ENCODE assay signal across 7 mouse cellular contexts in genomic region chr7:143978741-143979371, GRCm38 (mm10). TPM values are rescaled to one million over a fixed set of nuclear protein-coding genes. Genes with fewer than 3 reads are reported as not detected.
DNase-seq lines count a peak whose midpoint lies in the region; ATAC-seq and TF ChIP-seq lines count a peak whose summit lies in the region.

No protein-coding gene starts in this region.

- no peak overlapping the region for H3K4me3 ChIP-seq in myocyte
- peak overlapping the region; percentile 51 for H3K4me3 ChIP-seq in stomach, embryonic 15.5 days (replicated peaks)

- no peaks in the 10 kb centered on the region for H3K79me2 ChIP-seq in myocyte (ENCODE audit: control insufficient read depth, insufficient read depth)

- DNase-seq in adrenal gland, postnatal 10 days = peak; percentile 83
- DNase-seq in embryo, embryonic 10.5 days (ENCODE audit: low spot score) = peak; percentile 84
- DNase-seq in gastrocnemius, postnatal 4 days (ENCODE audit: low spot score in 2 of 2) = peak; percentile 44 to 60
- DNase-seq in kidney, adult 9 months = peak; percentile 87
- peak; percentile 66 for DNase-seq in liver

- H3K9me3 ChIP-seq in stomach, embryonic 15.5 days = no peaks in the 10 kb centered on the region

- H3K27me3 ChIP-seq in myocyte (ENCODE audit: control insufficient read depth, insufficient read depth, insufficient read length) = peaks cover 26% of the 10 kb centered on the region
- H3K27me3 ChIP-seq in stomach, embryonic 15.5 days (replicated peaks) = peaks cover 43% of the 10 kb centered on the region

- no peaks in the 10 kb centered on the region for H3K36me3 ChIP-seq in myocyte (ENCODE audit: control insufficient read depth, insufficient read depth)
- H3K36me3 ChIP-seq in stomach, embryonic 15.5 days = no peaks in the 10 kb centered on the region

- peak overlapping the region; percentile 45 for H3K4me2 ChIP-seq in myocyte (ENCODE audit: low read depth)
- peak overlapping the region; percentile 95 for H3K4me2 ChIP-seq in stomach, embryonic 15.5 days

- H3ac ChIP-seq in myocyte (ENCODE audit: control insufficient read depth, insufficient read length) = no peak overlapping the region

- WGBS in stomach, embryonic 15.5 days = under 1% methylated on average over 50 of the region's 50 CpGs

- H3K9ac ChIP-seq in stomach, embryonic 15.5 days = peak overlapping the region; percentile 10; the same call in 1 of the 2 replicates

- peaks cover 10% of the 10 kb centered on the region for H3K4me1 ChIP-seq in stomach, embryonic 15.5 days

- peak; percentile 61 for ATAC-seq in stomach, embryonic 15.5 days (ENCODE audit: insufficient read depth, low FRiP score, low read depth)

- TF ChIP-seq POLR2A in myocyte (IDR thresholded peaks at IDR 0.05; ENCODE audit: insufficient read length, low read depth) = no peak

- no peak overlapping the region for H3K27ac ChIP-seq in stomach, embryonic 15.5 days

TF ChIP-seq in myocyte, 11 proteins besides CTCF, POLR2A, EP300 and RAD21:
- TF ChIP-seq USF1 (IDR thresholded peaks at IDR 0.05; ENCODE audit: low read depth) (no peak), MAX (IDR thresholded peaks at IDR 0.05; ENCODE audit: low read depth) (no peak), E2F4 (IDR thresholded peaks at IDR 0.05; ENCODE audit: insufficient read depth) (no peak), TCF3 (IDR thresholded peaks at IDR 0.05; ENCODE audit: insufficient read length, low read depth) (no peak), TCF12 (IDR thresholded peaks at IDR 0.05; ENCODE audit: insufficient read depth, poor library complexity, severe bottlenecking) (no peak), POLR2AphosphoS2 (IDR thresholded peaks at IDR 0.05; ENCODE audit: insufficient read length, low read depth) (no peak), MYOD1 (IDR thresholded peaks at IDR 0.05; ENCODE audit: control insufficient read depth in 1 of 3, insufficient read length in 2 of 3, low read depth in 2 of 3) (no peak), CEBPB (IDR thresholded peaks at IDR 0.05; ENCODE audit: insufficient read depth, poor library complexity, severe bottlenecking) (no peak), REST (IDR thresholded peaks at IDR 0.05; ENCODE audit: insufficient read depth, insufficient read length) (no peak), SRF (IDR thresholded peaks at IDR 0.05; ENCODE audit: control insufficient read depth, insufficient read length, low read depth) (no peak)

RNA-seq across cellular contexts. Expression of gene Shank2, which starts 22.9 kb away (rescaled TPM):
- 1 to 10 TPM; 3.6 to 6.5 TPM for total RNA-seq in adrenal gland, postnatal 10 days (2021)
- total RNA-seq in gastrocnemius, postnatal 4 days (2021) = under 1 TPM; 0.52 to 0.88 TPM
- polyA plus RNA-seq in myocyte (2012; fragmentation: generic; extraction: Trizol) = 0.07 TPM
- 2.1 and 2.3 TPM in 2 replicates for polyA plus RNA-seq in stomach, embryonic 15.5 days (2015; fragmentation: Nextera tagmentation; extraction: Ambion mirVana)
